Mouse (Mus musculus): Measurements from ENCODE around the gene Cln3.

Gene Cln3

DNA sequence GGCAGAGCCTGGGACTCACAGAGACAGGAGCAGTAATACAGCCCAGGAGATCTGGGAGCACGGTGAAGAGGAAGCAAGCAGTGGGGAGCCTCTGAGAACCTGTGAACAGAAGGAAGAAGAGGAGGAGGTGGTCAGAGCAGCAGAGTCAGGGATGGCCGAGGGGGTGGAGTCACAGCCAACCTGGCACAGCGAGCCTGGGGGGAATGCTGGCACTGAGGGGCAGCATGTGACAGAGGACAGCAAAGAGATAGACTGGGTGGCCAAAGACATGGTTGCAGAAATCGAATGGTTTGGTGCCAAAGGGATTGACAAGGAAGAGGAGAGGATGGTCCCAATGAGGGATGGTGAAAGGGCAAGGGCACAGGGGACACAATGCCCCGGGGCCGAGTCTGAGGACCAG lies at the start of gene Cln3:
Gene Cln3 (minus strand): TSS at position 101 of the 400 bp plus-strand sequence.
- DNase-seq (ENCODE audit: low read depth in 2 of 2, low spot score in 2 of 2): no peak

DNA sequence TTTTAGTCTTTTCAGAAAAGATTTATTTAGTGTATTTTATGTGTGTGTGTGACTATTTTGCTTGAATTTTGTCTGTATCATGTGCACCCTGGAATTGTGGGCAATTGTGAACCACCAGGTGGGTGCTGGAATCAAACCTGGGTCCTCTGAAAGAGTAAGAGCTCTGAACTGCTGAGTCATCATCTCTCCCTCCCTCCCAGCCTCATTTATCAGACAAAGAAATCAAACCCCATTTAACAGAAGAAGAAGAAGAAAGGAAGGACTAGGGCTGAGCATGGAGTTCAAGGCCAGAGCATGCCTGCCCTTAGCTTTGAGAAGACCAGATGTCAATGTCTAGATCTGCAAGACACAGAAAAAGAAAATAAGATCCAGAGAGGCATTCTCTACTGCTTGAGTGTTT lies 49.8 kb upstream of the Cln3 start:
- no peak for DNase-seq (ENCODE audit: low read depth in 2 of 2, low spot score in 2 of 2)

DNA sequence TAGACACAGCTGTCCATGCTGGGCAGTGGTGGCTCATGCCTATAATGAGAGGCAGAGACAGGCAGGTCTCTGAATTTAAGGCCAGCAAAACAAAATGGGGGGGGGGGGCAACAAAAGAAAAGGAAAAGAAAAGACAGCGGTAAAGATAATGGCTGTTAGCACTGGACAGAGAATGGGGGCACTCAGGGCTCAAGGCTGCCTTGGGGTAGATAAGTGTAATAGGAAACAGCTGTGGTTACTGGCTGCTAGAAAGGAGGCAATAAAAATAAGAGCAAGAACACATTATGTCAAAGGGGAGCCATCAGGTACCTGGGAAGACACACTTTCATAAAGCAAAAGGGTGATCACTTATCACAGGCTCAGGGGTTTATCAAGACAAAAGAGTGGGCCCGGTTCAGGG lies 46.9 kb upstream of the Cln3 start:
- no peak for DNase-seq (ENCODE audit: low read depth in 2 of 2, low spot score in 2 of 2)

DNA sequence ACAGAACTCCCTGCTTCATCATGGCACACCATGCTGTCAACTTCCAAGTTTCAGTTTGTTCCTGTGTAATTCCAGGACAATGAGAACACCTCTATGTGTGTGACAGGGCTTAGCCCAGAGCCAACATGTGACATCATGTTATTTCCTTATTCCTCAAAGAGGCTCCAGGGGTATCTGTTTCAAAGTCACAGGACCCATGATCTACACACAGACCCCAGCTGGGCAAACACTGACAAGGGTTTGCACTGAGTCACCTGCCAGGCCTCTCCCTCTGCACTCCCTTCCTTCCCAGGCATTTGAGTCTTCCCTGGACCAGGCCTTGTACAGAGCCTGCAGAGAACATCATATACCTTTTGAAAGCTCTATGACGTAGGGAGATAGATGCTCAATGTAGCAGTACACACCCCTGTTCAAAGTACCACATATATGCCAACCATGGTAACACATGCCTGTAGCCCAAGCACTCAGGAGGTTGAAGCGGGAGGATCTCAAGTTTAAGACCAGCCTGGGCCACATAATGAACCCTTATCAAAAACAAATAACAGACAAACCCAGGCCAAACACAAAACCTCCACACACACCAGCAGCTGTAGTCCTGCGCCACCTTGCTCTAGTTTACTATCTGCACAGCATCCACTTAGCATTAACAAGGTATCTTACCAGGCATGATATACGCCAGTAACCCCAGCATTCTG lies 45.4 kb upstream of the Cln3 start, which contains the start of gene Nupr1:
Gene Nupr1 (minus strand): TSS at position 38 of the 695 bp plus-strand sequence.
- DNase-seq (ENCODE audit: low read depth in 2 of 2, low spot score in 2 of 2): no peak

DNA sequence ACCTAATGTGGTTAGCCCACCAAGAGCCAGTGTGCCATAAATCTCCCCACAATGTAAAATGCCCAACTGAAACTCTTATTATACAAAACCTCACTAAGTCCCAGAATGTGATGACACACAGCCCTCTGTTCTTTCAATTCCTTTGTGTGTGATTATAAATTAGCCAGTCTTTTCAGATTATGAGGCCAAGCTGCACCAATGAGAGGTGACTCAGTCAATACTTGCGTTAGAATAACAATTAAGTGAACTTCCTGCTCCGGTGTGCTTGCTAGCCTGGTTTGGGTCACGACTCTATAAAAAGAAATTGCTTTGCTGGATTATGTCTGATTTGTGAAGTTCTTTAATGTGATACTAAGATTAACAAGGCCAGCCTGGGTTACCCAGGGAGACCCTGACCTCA lies 44.3 kb upstream of the Cln3 start:
- no peak for DNase-seq (ENCODE audit: low read depth in 2 of 2, low spot score in 2 of 2)

DNA sequence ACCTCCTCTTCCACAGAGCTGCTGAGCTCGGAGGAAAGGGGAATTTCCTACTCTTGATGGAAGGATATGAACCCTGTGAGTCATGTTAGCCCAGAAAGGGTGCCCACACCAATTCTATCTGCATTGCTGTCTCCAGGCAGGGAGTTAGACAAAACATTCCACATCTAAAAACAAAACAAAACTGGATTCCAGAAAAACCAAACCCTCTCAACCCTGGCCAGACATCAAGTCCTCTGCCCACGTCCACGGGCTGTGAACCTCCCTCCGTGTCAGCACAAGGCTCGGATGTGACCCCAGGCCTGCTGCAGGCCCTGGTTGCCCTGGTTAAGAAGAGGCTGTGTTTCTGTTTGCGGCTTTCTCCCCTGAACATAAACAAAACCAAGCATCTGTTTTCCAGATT lies 42.5 kb upstream of the Cln3 start:
- no peak for DNase-seq (ENCODE audit: low read depth in 2 of 2, low spot score in 2 of 2)

DNA sequence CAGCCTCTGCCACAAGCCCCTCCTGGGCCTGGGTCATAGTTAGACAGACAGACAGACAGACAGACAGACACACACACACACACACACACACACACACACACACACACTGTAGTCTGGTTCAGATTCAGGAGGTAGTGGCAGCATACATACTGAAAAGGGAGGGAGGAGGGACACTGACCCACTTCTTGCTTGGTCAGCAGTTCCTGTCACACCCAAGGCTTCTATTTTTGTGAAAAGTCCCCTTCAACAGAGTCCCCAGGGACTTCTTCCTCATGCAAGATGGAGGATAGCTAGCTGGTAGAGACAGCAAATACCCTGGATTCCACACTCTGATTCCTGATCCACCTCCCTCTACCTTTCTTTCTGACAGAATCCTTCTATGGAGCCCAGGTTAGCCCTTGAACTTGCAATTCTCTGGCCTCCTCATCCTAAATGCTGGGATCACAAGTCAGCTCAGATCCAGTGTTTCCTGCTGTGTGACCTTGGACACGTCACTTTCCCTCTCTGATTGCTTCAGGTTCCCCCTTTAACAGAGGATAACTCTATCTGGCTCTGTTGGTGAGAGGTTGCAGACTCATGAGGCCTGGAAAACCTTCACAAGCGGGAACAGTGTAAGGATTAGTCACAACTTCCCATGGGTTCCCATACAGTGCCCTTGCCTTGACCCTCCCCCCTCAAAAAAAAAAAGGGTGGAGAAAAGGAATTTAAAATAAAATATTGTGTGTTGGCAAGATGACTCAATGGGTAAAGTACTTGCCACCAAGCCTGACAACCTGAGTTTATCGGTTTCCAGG lies 40.4 kb upstream of the Cln3 start:
- DNase-seq (ENCODE audit: low read depth in 2 of 2, low spot score in 2 of 2): no peak

DNA sequence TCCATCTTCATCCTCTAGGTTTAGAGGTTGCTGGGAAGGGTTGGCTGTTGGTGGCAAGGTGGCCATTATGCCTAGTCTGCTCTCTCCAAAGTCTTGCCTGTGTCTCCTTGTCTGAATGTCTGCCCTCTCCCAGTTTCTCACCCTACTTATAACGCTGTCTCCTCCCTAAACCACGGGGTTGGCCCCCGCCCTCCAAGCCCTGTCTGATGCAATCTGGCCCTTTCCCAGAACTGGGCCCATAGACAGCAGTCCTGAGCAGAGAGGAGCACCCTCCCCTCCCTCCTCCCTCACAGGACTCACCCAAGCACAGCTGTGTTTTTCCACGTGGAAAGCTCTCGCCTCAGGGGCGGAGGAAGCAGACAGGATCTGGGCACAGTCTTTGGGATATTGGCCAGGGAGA lies 39.8 kb upstream of the Cln3 start:
- no peak for DNase-seq (ENCODE audit: low read depth in 2 of 2, low spot score in 2 of 2)

DNA sequence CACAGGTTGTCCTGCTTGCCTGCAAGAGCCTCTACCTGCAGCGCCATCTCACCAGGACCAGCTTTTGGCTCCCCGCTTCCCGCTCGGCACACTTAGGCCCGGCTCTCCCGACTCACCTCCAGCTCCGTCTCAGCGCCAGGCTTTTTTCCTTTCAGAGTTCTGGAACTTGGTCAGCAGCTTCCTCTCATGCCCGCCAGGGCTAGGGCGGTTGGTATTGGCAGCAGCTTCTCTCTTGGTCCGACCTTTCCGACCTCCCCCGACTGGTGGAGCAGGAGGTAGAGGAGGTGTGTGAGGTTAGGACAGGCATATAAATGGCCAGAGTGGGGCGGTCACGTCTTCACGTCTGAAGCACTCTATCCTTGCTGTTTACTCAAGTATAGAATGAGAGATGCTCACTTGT lies 39.2 kb upstream of the Cln3 start:
- DNase-seq (ENCODE audit: low read depth in 2 of 2, low spot score in 2 of 2): no peak

DNA sequence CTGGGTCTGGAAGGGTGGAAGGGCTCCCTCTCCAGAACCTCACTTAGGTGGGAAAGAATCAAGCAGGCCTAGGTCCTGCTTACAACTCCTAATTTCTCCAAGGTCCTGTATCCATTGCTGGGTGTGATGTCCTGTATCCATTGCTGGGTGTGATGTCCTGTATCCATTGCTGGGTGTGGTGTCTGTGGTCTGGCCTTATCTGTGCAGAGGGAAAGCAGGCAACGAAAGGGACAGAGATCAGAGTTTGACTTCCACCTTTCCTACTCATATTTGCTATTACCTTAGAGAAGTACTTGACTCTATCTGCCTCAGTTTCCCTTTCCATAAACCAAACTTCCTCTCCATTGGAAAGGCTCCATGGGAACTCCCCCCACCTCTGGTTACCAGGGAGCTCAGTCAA lies 37.8 kb upstream of the Cln3 start:
- no peak for DNase-seq (ENCODE audit: low read depth in 2 of 2, low spot score in 2 of 2)

DNA sequence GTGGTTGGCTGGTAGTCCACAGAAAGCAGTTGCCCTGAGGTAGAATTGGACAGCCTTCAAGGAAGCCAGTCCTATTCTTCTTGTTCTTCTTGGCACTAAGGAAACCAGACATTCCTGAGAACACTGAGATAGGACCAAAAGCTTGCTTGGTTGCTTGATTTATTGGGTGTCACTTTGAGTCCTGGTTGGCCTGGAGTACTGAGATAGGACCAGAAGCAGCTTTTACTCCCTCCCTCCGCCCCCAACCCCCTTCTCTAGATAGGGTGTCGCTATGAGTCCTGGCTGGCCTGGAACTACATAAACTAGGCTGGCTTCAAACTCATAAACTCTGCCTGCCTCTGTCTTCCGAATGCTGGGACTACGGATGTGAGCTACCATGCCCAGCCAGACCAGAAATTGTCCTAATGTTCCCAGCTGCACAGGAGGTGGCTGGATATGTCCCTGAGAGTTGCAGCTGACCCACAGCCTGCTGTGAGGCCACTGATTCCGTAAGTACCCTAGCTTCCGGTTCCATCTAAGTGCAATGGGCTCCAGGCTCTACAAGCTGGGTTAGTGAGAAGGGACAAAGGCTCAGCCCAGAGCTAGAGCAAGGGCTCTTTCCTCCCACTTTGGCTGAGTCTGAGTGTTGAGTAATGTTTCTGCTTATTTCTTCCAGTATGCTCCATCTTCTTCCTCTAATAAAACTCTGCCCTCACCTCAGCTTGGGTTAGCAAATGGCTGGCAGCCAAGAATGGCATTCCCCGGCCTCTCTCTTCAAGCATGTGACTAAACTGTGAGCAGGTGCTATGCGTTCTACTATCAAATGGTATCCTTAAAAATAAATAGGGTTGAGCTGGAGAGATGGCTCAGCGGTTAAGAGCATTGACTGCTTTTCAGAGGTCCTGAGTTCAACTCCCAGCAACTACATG lies 36.1 kb upstream of the Cln3 start:
- DNase-seq (ENCODE audit: low read depth in 2 of 2, low spot score in 2 of 2): no peak

DNA sequence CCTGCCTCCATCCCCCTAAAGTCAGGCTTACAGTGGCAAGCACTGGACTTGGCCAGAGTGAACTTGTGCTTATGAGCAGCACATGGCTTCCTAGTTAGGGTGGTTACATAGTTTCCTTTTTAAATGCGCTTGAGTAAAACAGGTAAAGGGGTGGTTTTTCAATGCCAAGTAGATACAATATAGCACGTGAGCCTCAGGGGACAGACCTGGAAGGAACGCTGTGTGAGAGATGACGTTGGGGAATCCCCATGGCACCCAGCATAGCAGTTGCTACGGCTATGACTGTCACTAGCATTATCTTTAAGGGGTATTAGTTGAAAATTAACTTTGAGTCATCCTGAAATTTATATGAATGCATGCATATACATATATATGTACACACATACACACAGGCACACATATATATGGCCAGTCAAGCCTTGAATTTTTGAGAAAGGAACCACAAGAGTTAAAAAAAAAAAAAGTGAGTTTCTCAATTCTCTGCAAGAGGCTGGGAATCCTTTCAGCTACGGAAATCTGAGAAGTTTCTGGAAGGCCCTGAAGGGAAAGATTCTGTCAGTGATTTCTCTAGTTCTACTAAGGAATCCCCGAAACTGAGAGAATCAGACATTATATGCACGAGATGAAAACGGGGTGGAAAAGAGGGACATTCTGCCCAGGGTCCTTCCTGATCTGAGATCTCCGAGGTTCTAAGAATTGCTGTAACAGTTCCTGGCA lies 34.1 kb upstream of the Cln3 start:
- DNase-seq (ENCODE audit: low read depth in 2 of 2, low spot score in 2 of 2): no peak

DNA sequence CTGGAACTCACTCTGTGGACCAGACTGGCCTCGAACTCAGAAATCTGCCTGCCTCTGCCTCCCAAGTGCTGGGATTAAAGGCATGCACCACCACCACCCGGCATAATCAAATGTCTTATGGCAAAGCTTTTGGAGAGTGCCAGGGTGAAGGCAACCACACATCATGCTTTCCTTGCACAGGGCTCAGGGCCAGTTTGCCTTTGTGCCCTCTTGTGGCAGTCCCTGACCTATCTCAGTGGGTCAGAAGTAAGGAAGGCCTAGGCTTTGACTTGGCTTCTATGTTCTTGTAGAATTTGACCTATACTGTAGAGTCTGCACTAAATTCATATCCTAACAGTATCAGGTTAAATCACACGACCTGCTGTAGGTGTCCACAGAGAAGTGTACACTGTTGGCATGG lies 31.1 kb upstream of the Cln3 start:
- no peak for DNase-seq (ENCODE audit: low read depth in 2 of 2, low spot score in 2 of 2)

DNA sequence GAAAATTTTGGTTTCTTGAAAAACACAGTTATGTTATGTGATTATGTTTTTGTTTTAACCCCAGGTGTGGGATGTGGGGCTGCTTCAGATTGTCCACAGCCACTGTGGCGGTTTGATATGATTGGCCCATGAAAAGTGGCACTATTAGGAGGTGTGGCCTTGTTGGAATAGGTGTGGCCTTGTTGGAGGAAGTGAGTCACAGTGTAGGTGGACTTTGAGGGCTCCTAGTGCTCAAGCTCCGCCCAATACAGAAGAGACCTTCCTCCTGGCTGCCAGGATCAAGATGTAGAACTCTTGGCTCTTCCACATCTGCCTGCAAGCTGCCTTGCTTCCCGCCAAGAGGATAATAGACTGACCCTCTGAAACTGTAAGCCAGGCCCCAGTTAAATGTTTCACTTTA lies 27.1 kb upstream of the Cln3 start:
- no peak for DNase-seq (ENCODE audit: low read depth in 2 of 2, low spot score in 2 of 2)

DNA sequence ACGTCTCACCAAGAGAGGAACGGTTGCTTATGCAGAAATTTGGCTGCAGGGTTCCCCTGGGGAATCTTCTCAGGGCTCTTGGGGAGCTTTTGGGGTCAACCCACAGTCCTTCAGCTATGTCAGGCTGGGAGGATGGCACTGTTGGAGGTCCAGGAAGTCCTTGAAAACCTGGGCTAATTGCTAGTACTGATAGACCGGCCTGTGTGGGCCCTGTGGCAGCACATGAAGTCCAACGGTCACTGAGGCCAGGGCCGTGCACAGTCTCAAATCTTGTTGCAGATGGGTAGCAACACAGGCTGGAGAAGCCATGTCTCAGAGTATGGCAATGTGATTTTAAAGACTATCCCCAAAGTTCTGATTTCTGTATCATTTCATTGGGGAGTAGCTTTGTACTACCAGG lies 22.2 kb upstream of the Cln3 start:
- DNase-seq (ENCODE audit: low read depth in 2 of 2, low spot score in 2 of 2): no peak

DNA sequence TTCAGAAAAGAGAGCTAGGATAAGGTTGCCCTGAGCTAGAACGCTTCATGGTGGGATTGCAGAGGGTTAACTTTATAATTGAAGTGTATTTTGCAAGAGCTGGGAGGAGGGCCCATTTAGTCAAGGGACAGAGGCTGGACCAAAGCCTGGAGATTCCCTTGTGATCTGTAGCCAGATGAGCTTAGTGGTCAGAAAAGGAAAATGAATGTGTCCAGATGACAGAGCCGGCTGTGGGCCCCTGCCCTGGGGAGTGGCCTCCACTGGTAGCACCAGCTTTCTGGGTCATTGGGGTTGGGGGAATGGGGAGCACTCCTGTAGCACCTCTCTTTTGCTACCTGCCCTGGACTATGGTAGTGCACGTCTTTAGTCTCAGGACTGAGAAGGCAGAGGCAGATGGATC lies 21.4 kb upstream of the Cln3 start:
- no peak for DNase-seq (ENCODE audit: low read depth in 2 of 2, low spot score in 2 of 2)

DNA sequence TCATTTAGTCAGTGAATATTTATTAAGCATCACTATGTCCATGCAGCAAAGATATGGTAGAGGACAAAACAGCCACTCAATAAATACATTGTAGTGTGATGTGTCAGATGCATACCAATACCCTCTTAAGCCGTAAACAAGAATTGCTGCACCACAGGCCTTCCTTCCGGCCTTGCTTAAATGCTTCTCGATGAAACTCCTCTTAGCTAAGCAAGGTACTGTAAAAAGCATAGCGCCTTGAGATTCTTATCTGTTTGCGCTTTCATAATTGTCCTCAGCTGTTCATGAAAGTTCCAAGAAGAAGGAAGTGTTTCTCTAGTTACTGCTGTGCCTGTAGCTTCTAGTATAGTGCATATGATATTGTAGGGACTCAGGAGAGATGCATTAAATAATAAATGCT lies 21.0 kb upstream of the Cln3 start:
- no peak for DNase-seq (ENCODE audit: low read depth in 2 of 2, low spot score in 2 of 2)

DNA sequence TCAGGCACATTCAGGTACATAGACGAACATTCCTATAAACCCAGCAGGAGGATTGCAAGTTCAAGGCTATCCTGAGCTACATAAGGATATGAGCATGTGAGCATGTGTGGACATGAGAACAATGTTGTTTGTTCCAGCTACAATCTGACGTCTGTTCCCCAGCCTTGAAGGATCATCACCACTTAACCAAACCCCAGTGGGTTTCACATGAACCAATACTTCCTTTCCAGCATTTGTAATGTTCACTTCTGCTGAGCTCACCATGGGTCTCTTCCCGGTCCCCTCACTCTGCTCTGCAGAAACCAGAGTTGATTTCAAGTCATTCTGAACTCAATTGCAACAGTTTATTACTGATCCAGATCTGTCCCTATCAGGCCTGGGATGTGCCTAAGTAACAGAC lies 17.0 kb upstream of the Cln3 start:
- no peak for DNase-seq (ENCODE audit: low read depth in 2 of 2, low spot score in 2 of 2)

DNA sequence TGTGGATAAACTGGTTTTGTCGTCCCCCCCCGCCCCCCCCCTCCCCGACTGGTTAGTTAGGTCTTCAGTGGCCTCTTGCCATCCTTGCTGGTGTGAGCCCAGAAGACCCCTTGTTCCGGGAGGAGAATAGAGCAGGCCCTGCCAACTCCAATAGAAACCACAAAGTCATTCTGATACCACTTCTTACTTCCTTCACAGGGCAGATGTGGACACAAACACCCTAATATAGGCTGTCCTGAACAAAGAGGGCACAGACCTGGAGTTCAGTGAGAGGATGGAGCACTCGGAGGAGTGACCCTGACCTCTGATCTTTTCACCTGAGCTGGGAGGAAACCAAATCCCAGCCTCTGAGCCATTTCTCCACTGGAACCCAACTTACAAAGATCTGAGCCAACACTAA lies 16.3 kb upstream of the Cln3 start:
- DNase-seq (ENCODE audit: low read depth in 2 of 2, low spot score in 2 of 2): no peak

DNA sequence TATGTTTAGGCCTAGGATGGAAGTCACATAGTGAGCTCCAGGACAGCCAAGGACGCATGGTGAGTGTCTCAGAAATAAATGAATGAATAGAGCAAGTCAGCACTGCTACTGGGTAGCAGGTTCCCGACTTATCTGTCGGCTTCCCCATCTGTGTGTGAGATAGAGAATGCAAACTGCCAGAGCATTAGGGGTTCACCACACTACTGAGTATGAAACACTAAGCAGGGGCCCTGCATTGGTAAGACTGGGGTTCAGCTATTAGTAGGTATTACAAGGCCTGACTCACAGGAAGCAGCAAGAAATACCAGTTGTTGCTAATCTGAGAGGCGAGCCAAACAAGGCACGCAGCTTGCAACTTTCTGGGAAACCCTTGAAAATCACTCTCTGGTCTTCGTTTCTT lies 13.3 kb upstream of the Cln3 start:
- no peak for DNase-seq (ENCODE audit: low read depth in 2 of 2, low spot score in 2 of 2)

DNA sequence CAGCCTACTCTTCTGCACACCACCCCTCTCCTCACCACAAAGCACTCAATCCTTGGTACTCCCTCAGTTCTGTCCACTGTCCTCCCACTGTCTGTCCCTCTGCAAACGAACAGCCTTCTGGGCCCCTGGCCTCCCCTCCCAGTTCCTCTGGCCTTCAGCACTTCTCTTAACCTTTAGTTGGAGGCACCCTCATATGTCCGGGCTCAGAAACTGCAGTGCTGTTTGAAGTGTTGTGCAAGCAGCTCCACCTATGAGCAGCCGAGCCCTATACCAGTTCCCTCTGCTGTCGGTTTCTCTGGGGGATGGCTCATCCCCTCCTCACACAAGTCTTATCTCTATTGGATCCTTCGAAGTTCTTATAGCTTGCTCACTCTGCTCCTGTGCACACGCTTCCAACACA lies 10.8 kb upstream of the Cln3 start:
- DNase-seq (ENCODE audit: low read depth in 2 of 2, low spot score in 2 of 2): no peak
